Comparison of ENCODE assay signal across 8 mouse cellular contexts in genomic region chr3:52102601-52103530, GRCm38 (mm10). TPM values are rescaled to one million over a fixed set of nuclear protein-coding genes. Genes with fewer than 3 reads are reported as not detected.
DNase-seq lines count a peak whose midpoint lies in the region; ATAC-seq lines count a peak whose summit lies in the region.

No protein-coding gene starts in this region.

- H3K27ac ChIP-seq in hindbrain, embryonic 16.5 days (ENCODE audit: low read depth, low read length): peak overlapping the region; percentile 97

- H3K27me3 ChIP-seq in hindbrain, embryonic 16.5 days (replicated peaks; ENCODE audit: control insufficient read depth, insufficient read depth, low read length): no peaks in the 10 kb centered on the region
- no peaks in the 10 kb centered on the region for H3K27me3 ChIP-seq in megakaryocyte, embryonic 14.5 days (replicated peaks)

- peak overlapping the region; percentile 75 for H3K4me3 ChIP-seq in hindbrain, embryonic 16.5 days (ENCODE audit: low read length)
- peak overlapping the region; percentile 95 for H3K4me3 ChIP-seq in megakaryocyte, embryonic 14.5 days (replicated peaks)

- peaks cover 9% of the 10 kb centered on the region for H3K4me1 ChIP-seq in hindbrain, embryonic 16.5 days (ENCODE audit: control insufficient read depth, insufficient read depth, low read depth, low read length)
- H3K4me1 ChIP-seq in megakaryocyte, embryonic 14.5 days: peaks cover 31% of the 10 kb centered on the region

- H3K9me3 ChIP-seq in hindbrain, embryonic 16.5 days (ENCODE audit: control insufficient read depth, low read length): no peaks in the 10 kb centered on the region
- H3K9me3 ChIP-seq in megakaryocyte, embryonic 14.5 days: peaks cover 6% of the 10 kb centered on the region

- DNase-seq in R1 (ENCODE audit: low read depth, low spot score): peak; percentile 97
- DNase-seq in cerebellum, adult 9-11 months: peak; percentile 82
- DNase-seq in gastrocnemius, adult 18-20 months (ENCODE audit: low spot score): peak; percentile 75
- peak; percentile 45 to 55 for DNase-seq in left cerebral cortex, adult 9 months (ENCODE audit: low spot score in 2 of 2)
- peak; percentile 71 to 86 for DNase-seq in right cerebral cortex, postnatal 10 days (ENCODE audit: low spot score in 2 of 2)
- peak; percentile 75 to 79 for DNase-seq in urinary bladder, postnatal 36 days (ENCODE audit: low spot score in 2 of 2)

- no peaks in the 10 kb centered on the region for H3K36me3 ChIP-seq in hindbrain, embryonic 16.5 days (ENCODE audit: control insufficient read depth, insufficient read depth, low read length)
- H3K36me3 ChIP-seq in megakaryocyte, embryonic 14.5 days (replicated peaks; ENCODE audit: low read length): peaks cover 3% of the 10 kb centered on the region

- under 1% methylated on average over 52 of the region's 52 CpGs for WGBS in hindbrain, embryonic 16.5 days

- peak; percentile 86 for ATAC-seq in hindbrain, embryonic 16.5 days

- H3K9ac ChIP-seq in hindbrain, embryonic 16.5 days (ENCODE audit: low read depth, low read length): peak overlapping the region; percentile 70

- H3K4me2 ChIP-seq in hindbrain, embryonic 16.5 days (ENCODE audit: low read length): peak overlapping the region; percentile 85

RNA-seq across cellular contexts. Expression of gene Maml3, which starts 2.0 kb away (rescaled TPM):
- 1 to 10 TPM; 2.3 to 2.6 TPM for total RNA-seq in gastrocnemius, adult 18-20 months (2021)
- polyA plus RNA-seq in hindbrain, embryonic 16.5 days (2015; fragmentation: Nextera tagmentation; extraction: Ambion mirVana): 5.2 and 6.2 TPM in 2 replicates
- 2.4 TPM in 2 replicates for polyA plus RNA-seq in megakaryocyte, embryonic 14.5 days (2012; ENCODE audit: insufficient read depth, low replicate concordance)

Comparison
In these comparisons a context has a peak if more than half of its experiments do, and no peak if none do; other contexts are left out.
1. Peak in every context shown above with its lines: DNase-seq, ATAC-seq, H3K4me3 ChIP-seq and H3K27ac ChIP-seq.